Mouse (Mus musculus) lung, adult 18-20 months (tissue): ENCODE measurements around the gene Ctu1.
"Not testable (repeated sequence)": the region's sequence is repeated elsewhere in the genome, so short reads cannot be mapped to it uniquely, and the experiment has no call there.

Experiments used
- DNase-seq, 2 experiments: peaks; one replicate each; pipeline ENCODE4 v3.0.0; 2022; ENCODE audit warnings: mixed read lengths in 2 of 2

Ctu1 gene

GRCm38 (mm10) chr7:43671809-43672580, at the start of gene Ctu1:
TSS of gene Ctu1 (plus strand) at chr7:43672016.
- DNase-seq, result peak; percentile 95 to 96

GRCm38 (mm10) chr7:43622927-43623326, 48.9 kb upstream of the Ctu1 start:
- DNase-seq, result no peak

- no peak for DNase-seq
Measured at GRCm38 (mm10) chr7:43623819-43624218, 48.0 kb upstream of the Ctu1 start.

GRCm38 (mm10) chr7:43625065-43625464, 46.8 kb upstream of the Ctu1 start:
- DNase-seq, result no peak

- DNase-seq, result no peak
Measured at GRCm38 (mm10) chr7:43625794-43626422, 45.9 kb upstream of the Ctu1 start.

GRCm38 (mm10) chr7:43633940-43634339, 37.9 kb upstream of the Ctu1 start:
- no peak for DNase-seq

- no peak for DNase-seq
Measured at GRCm38 (mm10) chr7:43634500-43634899, 37.3 kb upstream of the Ctu1 start, which contains the start of gene Ceacam18. TSS of gene Ceacam18 (plus strand) at chr7:43634707.

GRCm38 (mm10) chr7:43636194-43636593, 35.6 kb upstream of the Ctu1 start:
- DNase-seq, result no peak

- no peak for DNase-seq
Measured at GRCm38 (mm10) chr7:43637118-43637517, 34.7 kb upstream of the Ctu1 start.

- peak; percentile 46 to 52 for DNase-seq
Measured at GRCm38 (mm10) chr7:43642587-43642986, 29.2 kb upstream of the Ctu1 start.

- DNase-seq, result no peak
Measured at GRCm38 (mm10) chr7:43643046-43643652, 28.7 kb upstream of the Ctu1 start.

- no peak for DNase-seq
Measured at GRCm38 (mm10) chr7:43652683-43653082, 19.1 kb upstream of the Ctu1 start.

GRCm38 (mm10) chr7:43654519-43654918, 17.3 kb upstream of the Ctu1 start:
- DNase-seq, result no peak

GRCm38 (mm10) chr7:43656232-43656631, 15.6 kb upstream of the Ctu1 start:
- no peak for DNase-seq

- DNase-seq, result no peak
Measured at GRCm38 (mm10) chr7:43660002-43660401, 11.8 kb upstream of the Ctu1 start, which contains the start of gene Siglece. TSS of gene Siglece (minus strand) at chr7:43660161.

GRCm38 (mm10) chr7:43662804-43663203, 9.0 kb upstream of the Ctu1 start:
- DNase-seq, result no peak

GRCm38 (mm10) chr7:43667221-43667620, 4.6 kb upstream of the Ctu1 start:
- DNase-seq, result not testable (repeated sequence)

- no peak for DNase-seq
Measured at GRCm38 (mm10) chr7:43668582-43668981, 3.2 kb upstream of the Ctu1 start.

- no peak for DNase-seq
Measured at GRCm38 (mm10) chr7:43671064-43671808, 580 bp upstream of the Ctu1 start.

- DNase-seq, result peak; percentile 63 to 76
Measured at GRCm38 (mm10) chr7:43672581-43673260, 905 bp downstream of the Ctu1 start.

- DNase-seq, result no peak
Measured at GRCm38 (mm10) chr7:43675091-43675490, 3.3 kb downstream of the Ctu1 start.

GRCm38 (mm10) chr7:43678517-43678916, 6.7 kb downstream of the Ctu1 start:
- peak; percentile 36 to 53 for DNase-seq
